Mouse (Mus musculus) stomach, postnatal 0 days (tissue): ENCODE results near the gene Ankef1. TPM values are rescaled to one million over a fixed set of nuclear protein-coding genes. Genes with fewer than 3 reads are reported as not detected.
A peak's percentile ranks its signal among the peaks of the same experiment; 100 is the strongest.

Experiments used
- ATAC-seq: fragments of 200-750 bp; cut with Nextera tagmentation; 2 replicates; pipeline ENCODE4 v1.8.0; 2017; ENCODE audit not compliant: low FRiP score, low TSS enrichment
- DNase-seq: peaks from one replicate; pipeline ENCODE4 v3.0.0-alpha.2; 2016; ENCODE audit warnings: low spot score
- H3K27ac ChIP-seq: fragments of 300-500 bp; sonication (generic); replicated peaks from 2 replicates; pipeline ENCODE4 v1.5.1; 2014; ENCODE audit warnings: mild to moderate bottlenecking, control low read depth
- H3K27me3 ChIP-seq: fragments of 300-500 bp; sonication (generic); 2 replicates; pipeline ENCODE4 v1.6.1; 2014; ENCODE audit warnings: low read length; ENCODE audit not compliant: control insufficient read depth, insufficient read depth
- H3K36me3 ChIP-seq: fragments of 300-500 bp; sonication (generic); 2 replicates; pipeline ENCODE4 v1.6.1; 2014; ENCODE audit warnings: low read length, mixed read lengths; ENCODE audit not compliant: control insufficient read depth, insufficient read depth
- H3K4me1 ChIP-seq: fragments of 300-500 bp; sonication (generic); replicated peaks from 2 replicates; pipeline ENCODE4 v1.6.1; 2014; ENCODE audit warnings: antibody characterized with exemption; ENCODE audit not compliant: control insufficient read depth, insufficient read depth
- H3K4me2 ChIP-seq: fragments of 300-500 bp; sonication (generic); replicated peaks from 2 replicates; pipeline ENCODE4 v1.6.1; 2014; ENCODE audit warnings: low read depth, mild to moderate bottlenecking, control low read depth, moderate library complexity
- H3K4me3 ChIP-seq: fragments of 300-500 bp; sonication (generic); 2 replicates; pipeline ENCODE4 v1.5.1; 2014; ENCODE audit warnings: low read depth, low read length, control low read depth
- H3K9ac ChIP-seq: fragments of 300-500 bp; sonication (generic); 2 replicates; pipeline ENCODE4 v1.6.1; 2014; ENCODE audit warnings: mild to moderate bottlenecking, low read length, control low read depth, mixed read lengths
- H3K9me3 ChIP-seq: fragments of 300-500 bp; sonication (generic); 2 replicates; pipeline ENCODE4 v1.6.1; 2016; ENCODE audit warnings: low read length; ENCODE audit not compliant: control insufficient read depth
- CTCF ChIP-seq: IDR thresholded peaks from 2 replicates; pipeline ENCODE4 v1.5.1; 2016; ENCODE audit warnings: antibody characterized with exemption, low read depth, mild to moderate bottlenecking, moderate library complexity
- EP300 ChIP-seq: optimal IDR thresholded peaks from 2 replicates; pipeline ENCODE3; 2016; ENCODE audit warnings: antibody characterized with exemption
- WGBS: fragments of 180-500 bp; shearing (Covaris S2); extraction: QIAGEN DNeasy Blood & Tissue Kit; methylation state at CpG from one replicate; pipeline ENCODE4 v1.1.7; 2014; 5-methylcytosine and 5-hydroxymethylcytosine counted together
- polyA plus RNA-seq: library from polyadenylated mRNA; unstranded; fragments of >200 nt; fragmentation: Nextera tagmentation; extraction: Ambion mirVana; gene quantifications from 2 replicates; pipeline ENCODE4 v1.2.1, GENCODE M21; 2015

The Ankef1 gene
- polyA plus RNA-seq, 1 experiment from 2014 or later = 0.04 TPM

DNA sequence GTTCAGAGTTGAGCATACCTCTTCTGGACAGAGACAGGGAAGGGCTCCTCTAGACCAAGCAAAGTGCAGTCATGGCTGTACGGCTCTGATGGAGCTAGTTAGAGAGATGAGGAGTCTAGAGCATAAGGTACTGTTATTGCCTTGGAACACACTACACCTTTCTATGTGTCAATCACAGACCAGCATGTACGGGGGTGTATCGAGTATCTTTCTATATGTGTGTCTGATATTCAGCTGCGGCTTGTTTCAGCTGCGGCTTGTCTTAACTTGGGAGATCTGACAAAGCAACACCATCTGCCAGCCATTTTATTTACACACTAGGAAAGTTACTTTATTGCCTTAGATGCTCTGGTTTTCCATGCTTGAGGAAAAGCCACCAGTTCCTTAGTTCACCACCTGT, 11.1 kb downstream of the Ankef1 start:
- H3K27me3 ChIP-seq = no peaks in the 10 kb centered on the region
- ATAC-seq (no peak), DNase-seq (no peak)
- H3K36me3 ChIP-seq = no peaks in the 10 kb centered on the region
- 93% methylated on average over 5 of the region's 5 CpGs for WGBS
- no peak overlapping the region for H3K4me2 ChIP-seq
- no peak overlapping the region for H3K9ac ChIP-seq
- H3K9me3 ChIP-seq = no peaks in the 10 kb centered on the region
- no peak for TF ChIP-seq EP300
- no peak for TF ChIP-seq CTCF
- no peaks in the 10 kb centered on the region for H3K4me1 ChIP-seq
- no peak overlapping the region for H3K27ac ChIP-seq
- no peak overlapping the region for H3K4me3 ChIP-seq

DNA sequence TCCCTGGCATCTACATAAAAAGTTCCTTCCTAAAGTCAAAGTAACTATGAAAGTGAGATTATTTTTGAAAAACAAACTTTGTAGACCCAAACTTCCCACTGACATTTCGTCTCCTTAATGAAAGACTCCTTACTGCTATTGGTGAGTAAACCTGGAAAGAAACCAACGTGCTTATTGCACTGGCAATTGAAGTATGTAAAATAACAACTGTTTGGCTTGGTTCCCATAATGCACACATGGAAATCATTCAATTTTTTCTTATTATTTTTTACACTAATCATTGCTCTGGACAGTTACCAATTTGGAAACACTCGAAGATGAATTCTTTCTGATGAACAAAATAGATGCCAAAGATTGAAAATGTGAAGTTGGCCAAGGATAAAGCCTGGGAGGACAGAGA, 12.1 kb downstream of the Ankef1 start:
- Histone ChIP-seq H3K4me3 (no peak overlapping the region), H3K9me3 (no peaks in the 10 kb centered on the region), H3K27ac (no peak overlapping the region), H3K4me1 (no peaks in the 10 kb centered on the region), H3K36me3 (no peaks in the 10 kb centered on the region), H3K9ac (no peak overlapping the region), H3K4me2 (no peak overlapping the region), H3K27me3 (no peaks in the 10 kb centered on the region)
- ATAC-seq (no peak), DNase-seq (no peak)
- WGBS = 45% methylated on average over 3 of the region's 3 CpGs
- TF ChIP-seq CTCF (no peak), EP300 (no peak)

DNA sequence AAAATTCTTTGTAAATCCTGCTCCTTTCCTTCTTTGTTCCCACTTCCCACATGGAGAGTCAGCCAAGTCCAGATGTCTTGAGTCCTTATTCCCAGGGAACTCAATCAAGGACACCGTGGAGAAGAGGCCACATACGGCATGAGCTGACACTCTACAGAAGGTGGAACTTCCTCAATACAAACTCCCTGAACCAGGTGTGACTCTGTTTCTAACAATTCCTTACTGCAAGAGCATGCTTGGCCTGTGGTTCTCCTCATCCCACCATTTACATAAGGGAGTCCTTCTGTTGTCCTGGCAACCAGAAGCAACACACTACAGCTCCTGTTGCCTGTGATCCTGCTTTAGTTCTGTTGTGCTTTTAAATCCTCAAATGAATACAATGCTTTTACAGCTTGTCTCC, 13.8 kb downstream of the Ankef1 start:
- H3K9ac ChIP-seq = no peak overlapping the region
- 82% methylated on average over 2 of the region's 2 CpGs for WGBS
- no peak overlapping the region for H3K27ac ChIP-seq
- H3K4me2 ChIP-seq = no peak overlapping the region
- H3K36me3 ChIP-seq = no peaks in the 10 kb centered on the region
- H3K9me3 ChIP-seq = no peaks in the 10 kb centered on the region
- no peaks in the 10 kb centered on the region for H3K27me3 ChIP-seq
- no peak for TF ChIP-seq CTCF
- no peak for TF ChIP-seq EP300
- ATAC-seq = no peak
- no peak for DNase-seq
- no peaks in the 10 kb centered on the region for H3K4me1 ChIP-seq
- no peak overlapping the region for H3K4me3 ChIP-seq

DNA sequence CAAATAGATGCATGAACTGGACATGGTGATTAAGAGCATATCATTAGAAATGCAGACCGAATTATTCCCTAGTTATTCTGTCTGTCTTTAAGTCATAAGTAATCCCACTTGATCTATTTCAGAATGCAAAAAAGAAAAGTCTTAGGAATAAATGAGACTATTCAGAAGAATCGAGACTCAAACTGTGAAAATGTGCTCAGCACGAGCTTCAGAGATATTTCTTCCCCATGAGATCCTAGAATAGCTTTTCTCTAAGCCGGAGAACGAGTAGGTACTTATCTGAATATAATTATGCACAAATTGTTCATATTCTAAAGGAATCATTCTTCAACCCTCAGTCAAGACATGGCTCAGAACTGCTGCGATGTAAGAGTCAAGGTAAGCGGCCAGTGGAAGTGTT, 27.2 kb downstream of the Ankef1 start:
- Histone ChIP-seq H3K27me3 (no peaks in the 10 kb centered on the region), H3K9ac (no peak overlapping the region), H3K36me3 (no peaks in the 10 kb centered on the region), H3K4me3 (no peak overlapping the region), H3K9me3 (no peaks in the 10 kb centered on the region), H3K4me1 (no peaks in the 10 kb centered on the region), H3K4me2 (no peak overlapping the region), H3K27ac (no peak overlapping the region)
- 81% methylated on average over 7 of the region's 7 CpGs for WGBS
- TF ChIP-seq EP300 (no peak), CTCF (no peak)
- DNase-seq = no peak
- ATAC-seq = no peak

DNA sequence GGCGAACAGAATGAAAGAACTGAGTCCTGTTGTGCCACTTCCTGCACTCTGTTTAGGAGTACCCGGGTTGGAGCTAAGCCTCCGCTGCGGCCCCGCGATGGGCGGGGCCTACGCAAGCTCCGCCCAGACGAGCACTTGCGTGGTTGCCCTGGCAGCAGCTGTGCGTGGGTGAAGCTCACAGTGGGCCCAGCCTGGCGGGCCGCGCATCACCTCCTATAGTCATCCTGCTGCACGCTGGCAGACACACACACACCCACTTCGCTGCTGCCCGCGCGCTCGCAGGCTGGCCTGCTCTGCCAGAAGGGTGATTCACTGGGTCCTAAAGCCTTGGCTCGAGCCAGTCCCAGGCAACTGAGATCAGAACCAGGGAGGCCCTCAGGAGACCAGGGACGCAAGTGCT, 30.3 kb downstream of the Ankef1 start:
- Histone ChIP-seq H3K36me3 (no peaks in the 10 kb centered on the region), H3K4me2 (peak overlapping the region; percentile 59), H3K9me3 (no peaks in the 10 kb centered on the region), H3K27ac (no peak overlapping the region), H3K27me3 (no peaks in the 10 kb centered on the region), H3K4me3 (peak overlapping the region; percentile 38), H3K9ac (peak overlapping the region; percentile 35), H3K4me1 (no peaks in the 10 kb centered on the region)
- WGBS = under 1% methylated on average over 23 of the region's 23 CpGs
- TF ChIP-seq EP300 = no peak
- no peak for TF ChIP-seq CTCF
- peak; percentile 96 for ATAC-seq
- DNase-seq = peak; percentile 78

DNA sequence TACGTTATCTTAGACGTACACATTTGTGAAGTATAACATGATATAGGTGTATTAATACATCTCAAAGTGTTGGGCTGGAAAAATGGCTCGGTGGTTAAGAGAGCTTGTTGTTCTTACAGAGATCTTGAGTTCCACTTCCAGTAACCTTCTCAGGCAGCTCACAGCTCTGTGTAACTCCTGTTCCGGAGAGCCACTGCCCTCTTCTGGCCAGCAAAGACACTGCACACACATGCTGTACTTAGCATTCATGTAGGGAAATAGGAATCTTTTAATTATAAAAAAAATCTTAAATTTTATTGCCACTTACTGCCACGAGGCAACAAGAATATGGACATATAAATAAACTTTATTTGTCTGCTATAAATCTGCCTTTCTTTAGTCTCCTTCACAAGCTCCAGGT, 56.3 kb downstream of the Ankef1 start:
- WGBS = 68% methylated on average over 5 of the region's 5 CpGs
- H3K27ac ChIP-seq = no peak overlapping the region
- no peak overlapping the region for H3K4me3 ChIP-seq
- no peak overlapping the region for H3K4me2 ChIP-seq
- DNase-seq (no peak), ATAC-seq (no peak)
- no peaks in the 10 kb centered on the region for H3K9me3 ChIP-seq
- H3K4me1 ChIP-seq = no peaks in the 10 kb centered on the region
- no peaks in the 10 kb centered on the region for H3K36me3 ChIP-seq
- no peaks in the 10 kb centered on the region for H3K27me3 ChIP-seq
- H3K9ac ChIP-seq = no peak overlapping the region
- no peak for TF ChIP-seq EP300
- peak; percentile 53 for TF ChIP-seq CTCF
